ENCODE assay signal across 9 mouse cellular contexts in the genomic region with DNA sequence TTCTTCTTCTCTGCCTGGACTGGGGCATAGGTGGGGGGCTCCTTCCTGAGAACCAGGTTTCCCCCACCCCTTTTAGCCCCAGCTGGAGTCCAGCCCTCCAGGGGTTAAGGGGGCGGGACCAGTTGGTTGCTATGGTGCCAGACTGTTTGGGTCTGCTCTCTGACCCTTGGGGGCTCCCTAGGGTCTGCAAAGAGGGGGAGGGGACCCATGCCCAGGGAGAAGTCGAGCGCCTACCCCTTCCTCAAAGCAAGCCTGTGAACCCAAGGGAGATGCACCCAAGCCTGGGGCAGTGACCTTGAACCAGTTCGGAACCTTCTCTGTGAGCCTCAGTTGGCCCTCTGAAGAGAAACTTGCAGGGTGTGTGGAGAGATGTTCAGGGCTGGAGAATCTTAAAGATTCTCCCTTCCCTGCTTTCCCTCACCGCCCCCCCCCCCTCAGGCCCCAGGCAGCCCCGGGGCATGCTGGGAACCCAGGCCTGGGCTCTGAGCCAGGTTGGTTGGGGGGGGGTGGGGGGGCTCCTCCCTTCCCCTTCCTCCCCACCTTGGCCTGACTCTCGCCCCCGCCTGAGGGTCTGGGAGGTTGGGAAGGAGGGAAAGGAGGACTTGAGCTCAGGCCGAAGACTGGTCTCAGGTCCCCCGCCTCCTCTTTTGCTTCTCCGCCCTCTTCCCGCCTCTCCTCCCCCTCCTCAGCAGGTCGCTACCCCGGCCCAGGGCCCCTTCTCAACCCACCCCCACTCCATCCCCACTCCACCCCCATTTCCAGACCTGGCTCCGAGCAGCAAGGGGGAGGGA. TPM values are rescaled to one million over a fixed set of nuclear protein-coding genes. Genes with fewer than 3 reads are reported as not detected.
DNase-seq lines count a peak whose midpoint lies in the region; ATAC-seq and TF ChIP-seq lines count a peak whose summit lies in the region.
"Had no signal": no experiment of that assay in that cellular context is flagged by ENCODE, and none has a peak within 500 bp of the region (broad histone marks: within the 10 kb centered on the region; RNA-seq: fewer than 3 reads in every experiment).

No protein-coding gene starts in this region.

- peak overlapping the region; percentile 89 for H3K4me3 ChIP-seq in kidney, adult 2 months (ENCODE audit: insufficient read depth, low read depth, low read length)
- H3K4me3 ChIP-seq in liver, embryonic 15.5 days (replicated peaks) = peak overlapping the region; percentile 57

- under 1% methylated on average over 11 of the region's 15 CpGs for WGBS in kidney, adult 2 months
- WGBS in liver, embryonic 15.5 days (ENCODE audit: insufficient replicate concordance) = 6% methylated on average over 13 of the region's 15 CpGs

- H3K4me2 ChIP-seq in liver, embryonic 15.5 days = peak overlapping the region; percentile 55

- H3K4me1 ChIP-seq in kidney, adult 2 months (ENCODE audit: control insufficient read depth, insufficient read depth, low read length) = 0 out of 2 replicates have a peak, but pooled peaks cover 6% of the 10 kb centered on the region
- 0 out of 2 replicates have a peak, but pooled peaks cover 5% of the 10 kb centered on the region for H3K4me1 ChIP-seq in liver, embryonic 15.5 days (replicated peaks)

- TF ChIP-seq POLR2A in kidney, adult 2 months (IDR thresholded peaks at IDR 0.05; ENCODE audit: low read depth, low read length) = no peak

- TF ChIP-seq CTCF in kidney, adult 2 months (conservative IDR thresholded peaks at IDR 0.05; ENCODE audit: insufficient read depth, insufficient read length, low read depth, low read length) = no peak

- H3K36me3 ChIP-seq in kidney, adult 2 months (ENCODE audit: control insufficient read depth, insufficient read depth, low read length) = no peaks in the 10 kb centered on the region
- no peaks in the 10 kb centered on the region for H3K36me3 ChIP-seq in liver, embryonic 15.5 days (replicated peaks)

- no peaks in the 10 kb centered on the region for H3K27me3 ChIP-seq in kidney, adult 2 months (replicated peaks; ENCODE audit: control insufficient read depth, insufficient read depth, low read length)
- peaks cover 42% of the 10 kb centered on the region for H3K27me3 ChIP-seq in liver, embryonic 15.5 days

- H3K9me3 ChIP-seq in liver, embryonic 15.5 days (replicated peaks) = no peaks in the 10 kb centered on the region

- DNase-seq in B cell, adult 2 months = peak; percentile 11 to 14
- peak; percentile 64 for DNase-seq in adipocyte (ENCODE audit: low spot score)
- peak; percentile 92 for DNase-seq in embryo, embryonic 9.5 days (ENCODE audit: extremely low spot score)
- DNase-seq in heart, adult 8-10 months (ENCODE audit: low spot score) = peak; percentile 40
- peak; percentile 52 for DNase-seq in kidney, adult 2 months
- DNase-seq in ovary, adult 18-20 months (ENCODE audit: low spot score) = peak; percentile 68
- no peak for DNase-seq in thymus, postnatal 4 days

- peak overlapping the region; percentile 94 for H3K27ac ChIP-seq in kidney, adult 2 months (ENCODE audit: insufficient read depth, low read depth, low read length)
- H3K27ac ChIP-seq in liver, embryonic 15.5 days (replicated peaks) = peak overlapping the region; percentile 76

- no peak for ATAC-seq in liver, embryonic 15.5 days (ENCODE audit: insufficient read depth)

- H3K9ac ChIP-seq in liver, embryonic 15.5 days = peak overlapping the region; percentile 21; the same call in 1 of the 2 replicates

RNA-seq across cellular contexts. Expression of a gene that starts 1.4 kb away (rescaled TPM):
- 10 to 100 TPM in 2 of 4 experiments, 1 to 10 TPM in 2; 8.9 to 14.9 (median 10.6) TPM for total RNA-seq in heart, adult 8-10 months (2022)
- polyA plus RNA-seq in kidney, adult 2 months (2012; rRNA removed) = 43.9 and 49.0 TPM in 2 replicates
- 4.1 TPM in 2 replicates for polyA plus RNA-seq in liver, embryonic 15.5 days (2015; fragmentation: Nextera tagmentation; extraction: Ambion mirVana)

RNA-seq across cellular contexts. Expression of a gene that starts 26.6 kb away (rescaled TPM):
- under 1 TPM in 3 of 4 experiments, not detected in 1; 0.57 to 0.97 (median 0.75) TPM for total RNA-seq in heart, adult 8-10 months (2022)
- 0.08 and 0.10 TPM in 2 replicates for polyA plus RNA-seq in kidney, adult 2 months (2012; rRNA removed)
- 0.03 and 0.05 TPM in 2 replicates for polyA plus RNA-seq in liver, embryonic 15.5 days (2015; fragmentation: Nextera tagmentation; extraction: Ambion mirVana)

RNA-seq across cellular contexts. Expression of a gene that starts 55.4 kb away (rescaled TPM):
- not detected for total RNA-seq in heart, adult 8-10 months (2022)
- 0.07 TPM in 1 of 2 replicates, not detected in the other for polyA plus RNA-seq in kidney, adult 2 months (2012; rRNA removed)
- polyA plus RNA-seq in liver, embryonic 15.5 days (2015; fragmentation: Nextera tagmentation; extraction: Ambion mirVana) = 6.3 and 7.9 TPM in 2 replicates
- polyA plus RNA-seq: frontal cortex, adult 2 months had no signal

RNA-seq across cellular contexts. Expression of a gene that starts 59.2 kb away (rescaled TPM):
- under 1 TPM in 2 of 4 experiments, not detected in 2; 0.32 to 0.38 TPM for total RNA-seq in heart, adult 8-10 months (2022)
- polyA plus RNA-seq in kidney, adult 2 months (2012; rRNA removed) = 0.14 and 0.16 TPM in 2 replicates
- polyA plus RNA-seq in liver, embryonic 15.5 days (2015; fragmentation: Nextera tagmentation; extraction: Ambion mirVana) = 3.4 and 3.5 TPM in 2 replicates

RNA-seq across cellular contexts. Expression of a gene that starts 59.3 kb away (rescaled TPM):
- not detected for total RNA-seq in heart, adult 8-10 months (2022)
- polyA plus RNA-seq in kidney, adult 2 months (2012; rRNA removed) = not detected in 2 replicates
- not detected in 2 replicates for polyA plus RNA-seq in liver, embryonic 15.5 days (2015; fragmentation: Nextera tagmentation; extraction: Ambion mirVana)
- polyA plus RNA-seq: frontal cortex, adult 2 months had no signal
